Mouse (Mus musculus) lung, postnatal 10 days (tissue): Measurements from ENCODE around the gene H2-DMb2.
"Not testable (repeated sequence)": the region's sequence is repeated elsewhere in the genome, so short reads cannot be mapped to it uniquely, and the experiment has no call there.

Experiments
- DNase-seq: peaks from one replicate; pipeline ENCODE4 v3.0.0; 2021

The H2-DMb2 gene

GRCm38 (mm10) chr17:34137601-34138000 is 5.5 kb upstream of the H2-DMb2 start:
- DNase-seq, result no peak

GRCm38 (mm10) chr17:34138655-34139054 is 4.5 kb upstream of the H2-DMb2 start:
- no peak for DNase-seq

DNA sequence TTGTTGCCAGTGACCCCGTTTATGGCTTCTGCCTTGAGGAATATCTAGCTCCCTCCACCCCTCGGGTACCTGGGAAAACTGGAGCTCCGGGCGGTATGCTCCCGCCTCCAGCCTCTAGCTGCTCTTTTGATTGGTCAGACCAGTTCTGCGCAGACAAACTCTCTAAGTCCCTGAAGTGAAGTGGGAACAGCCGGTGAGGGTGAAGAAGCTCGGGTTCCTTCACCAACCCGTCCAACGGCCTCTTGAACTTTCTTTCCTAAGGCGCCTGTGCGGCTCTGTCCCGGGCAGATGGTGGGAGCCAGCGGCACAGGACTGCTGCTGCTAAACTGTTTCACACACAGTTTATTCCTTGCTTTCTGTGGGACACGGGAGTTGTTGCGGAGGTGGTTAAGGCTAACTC is 3.7 kb upstream of the H2-DMb2 start:
- peak; percentile 59 for DNase-seq

DNA sequence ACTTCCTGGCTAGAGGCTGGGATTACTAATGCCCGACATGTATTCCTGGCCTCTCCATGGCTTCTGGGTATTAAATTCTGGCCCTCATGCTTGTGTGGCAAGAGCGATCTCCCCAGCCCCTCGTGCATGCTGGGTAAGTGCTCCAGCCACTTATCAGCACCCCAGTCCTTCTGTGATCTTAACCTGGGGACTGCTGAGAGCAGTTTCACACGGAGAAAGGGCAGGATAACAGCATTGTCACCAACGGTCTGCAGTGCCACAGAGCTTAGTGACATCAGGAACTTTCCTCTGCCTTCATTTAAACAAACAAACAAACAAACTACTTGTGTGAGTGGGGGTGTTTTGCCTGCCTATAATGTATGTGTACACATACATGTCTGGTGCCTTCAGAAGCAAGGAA is 2.9 kb upstream of the H2-DMb2 start:
- no peak for DNase-seq

DNA sequence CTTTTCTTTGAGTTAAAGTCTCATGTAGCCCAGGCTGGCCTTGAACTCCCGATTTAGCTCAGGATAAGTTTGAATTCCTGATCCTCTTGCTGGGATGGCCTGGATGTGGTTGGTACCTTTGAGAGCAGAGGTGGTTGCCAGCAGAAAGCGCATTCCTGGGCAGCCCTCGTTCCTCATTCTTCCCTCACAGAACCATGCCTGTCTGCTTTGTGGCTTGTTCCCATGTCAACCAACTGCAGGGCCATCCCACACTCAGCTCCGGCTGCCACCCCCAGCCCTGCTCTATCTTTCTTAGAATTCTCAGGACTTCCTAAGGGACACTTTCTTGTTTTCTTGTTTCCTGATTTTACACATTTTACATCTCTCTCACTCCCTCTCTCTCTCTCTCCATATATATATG is 1.7 kb upstream of the H2-DMb2 start:
- no peak for DNase-seq

DNA sequence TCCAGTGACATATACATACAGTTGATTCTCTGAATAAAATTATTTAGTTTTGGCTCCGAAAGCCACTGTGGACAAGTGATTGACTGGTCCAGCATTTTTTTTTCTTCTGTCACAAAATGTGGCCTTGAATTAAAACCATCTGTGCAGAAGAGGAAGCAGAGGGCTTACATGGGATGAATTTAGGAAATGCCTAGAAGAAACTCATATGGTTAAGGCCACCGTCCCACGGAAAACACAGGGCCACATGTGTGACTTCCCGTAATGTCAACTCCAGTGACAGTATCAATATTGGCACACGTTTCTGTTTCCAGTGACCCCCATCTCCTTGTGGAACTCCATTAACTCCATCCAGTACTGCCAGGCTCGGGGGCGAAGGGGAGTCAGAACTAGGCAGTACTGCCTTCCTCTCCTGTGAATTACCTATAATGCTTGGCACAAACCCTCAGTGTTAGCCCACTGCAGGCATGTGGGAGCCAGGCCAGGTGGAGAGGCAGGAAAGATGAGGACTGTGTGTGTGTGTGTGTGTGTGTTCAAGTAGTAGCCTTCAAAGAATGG is 574 bp upstream of the H2-DMb2 start:
- no peak for DNase-seq

DNA sequence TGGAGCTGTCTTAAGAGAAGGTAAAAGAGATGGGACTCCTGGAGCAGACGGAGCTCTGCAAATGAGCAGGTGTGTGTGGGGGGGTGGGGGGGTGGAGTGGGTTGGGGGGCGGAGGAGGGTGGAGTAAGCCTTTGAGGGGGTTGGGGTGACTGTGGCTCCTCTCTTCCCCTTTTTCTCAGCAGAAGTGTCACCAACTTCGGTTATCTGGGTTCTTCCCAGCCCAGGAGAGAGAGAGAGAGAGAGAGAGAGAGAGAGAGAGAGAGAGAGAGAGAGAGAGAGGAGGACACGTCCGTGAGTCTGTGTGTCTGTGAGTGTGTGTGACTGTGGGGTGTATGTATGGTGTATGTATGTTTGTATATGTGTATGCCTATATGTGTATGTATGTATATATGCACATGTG is 354 bp downstream of the H2-DMb2 start:
- no peak for DNase-seq

DNA sequence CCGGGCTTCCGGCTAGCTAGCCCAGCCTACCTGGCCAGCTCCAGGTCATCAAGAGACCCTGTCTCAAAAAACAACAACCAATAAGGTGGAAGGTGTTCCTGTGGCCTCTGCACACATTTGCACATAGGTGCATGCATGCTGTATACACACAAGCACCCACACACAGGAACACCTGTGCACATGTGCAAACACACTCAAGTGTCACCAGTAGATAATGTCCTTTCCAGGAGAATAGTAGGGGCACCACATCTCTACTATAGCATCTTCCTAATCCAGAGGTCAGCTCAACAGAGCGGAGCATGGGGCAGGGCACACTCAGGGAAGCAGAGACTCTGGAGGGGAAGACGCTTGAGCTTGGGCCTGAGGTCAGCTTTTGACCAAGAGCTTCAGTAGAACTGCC is 1.1 kb downstream of the H2-DMb2 start:
- not testable (repeated sequence) for DNase-seq

DNA sequence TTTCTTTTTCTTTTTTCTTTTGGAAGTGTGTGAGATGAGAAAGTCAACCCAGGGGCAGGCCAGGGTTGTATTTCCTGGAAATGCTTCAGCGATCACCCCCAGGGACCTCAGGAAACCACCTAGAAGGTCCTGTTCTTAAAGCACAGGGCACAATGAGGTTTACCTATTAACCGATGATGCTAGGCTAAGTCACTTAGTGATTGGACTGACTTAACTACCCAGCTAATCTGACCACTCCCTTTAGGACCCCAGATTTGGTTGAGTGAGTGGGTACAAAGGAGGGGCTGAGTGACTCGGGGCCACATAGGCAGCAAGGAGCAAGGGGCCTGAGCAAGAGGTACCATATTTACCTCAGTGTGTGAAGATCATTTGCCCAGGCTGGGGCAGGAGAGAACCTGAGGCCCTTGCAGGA is 1.9 kb downstream of the H2-DMb2 start:
- no peak for DNase-seq

GRCm38 (mm10) chr17:34152923-34153322 is 9.8 kb downstream of the H2-DMb2 start, which contains the start of gene H2-DMb1:
TSS of gene H2-DMb1 (plus strand) at chr17:34153072.
- DNase-seq, result peak; percentile 82

DNA sequence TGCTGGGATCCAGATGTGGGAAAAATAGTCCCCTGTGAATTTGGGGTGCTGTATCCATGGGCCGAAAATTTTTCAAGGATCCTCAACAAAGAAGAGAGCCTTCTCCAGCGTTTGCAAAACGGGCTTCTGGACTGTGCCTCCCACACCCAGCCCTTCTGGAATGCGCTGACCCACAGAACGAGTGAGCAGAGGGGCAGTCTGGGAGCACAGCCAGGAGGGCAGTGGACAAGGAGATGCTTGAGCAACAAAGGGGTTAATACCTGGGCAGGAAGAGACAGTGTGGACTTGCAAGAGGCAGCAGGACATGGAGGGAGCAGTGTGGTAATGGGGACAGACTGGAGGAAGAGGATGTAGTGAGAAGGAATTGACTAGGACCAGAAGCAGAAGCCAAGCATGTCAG is 12.4 kb downstream of the H2-DMb2 start:
- DNase-seq, result no peak

DNA sequence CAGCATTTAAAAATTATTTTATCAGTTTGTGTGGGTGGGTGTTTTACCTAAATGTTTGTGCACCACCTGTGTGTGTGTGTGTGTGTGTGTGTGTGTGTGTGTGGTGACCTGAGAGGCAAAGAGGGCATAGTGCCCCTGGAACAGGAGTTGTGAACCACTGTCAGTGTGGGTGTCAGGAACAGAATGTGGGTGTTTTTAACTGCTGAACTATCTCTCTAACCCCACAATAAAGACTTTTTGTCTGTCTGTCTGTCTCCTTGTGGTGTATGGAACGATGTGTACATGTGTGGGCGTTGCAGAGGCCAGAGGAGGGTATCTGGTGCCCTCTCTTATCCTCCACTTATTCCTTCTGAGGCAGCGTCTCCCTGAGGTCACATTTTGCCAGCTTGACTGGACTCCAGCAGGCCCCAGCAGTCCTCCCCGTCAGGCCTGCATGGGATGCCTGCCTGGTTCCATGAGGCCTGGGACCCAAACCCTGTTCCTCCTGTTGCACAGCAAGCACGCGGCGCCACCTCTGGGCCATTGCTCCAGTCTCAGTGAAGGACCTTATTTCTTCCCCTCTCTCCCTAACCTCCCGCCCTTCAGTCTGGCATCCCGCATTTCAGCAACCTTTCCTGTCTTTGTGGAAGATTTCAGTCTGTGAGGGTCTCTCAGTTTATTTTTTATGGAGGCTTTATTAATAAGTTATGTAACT is 21.2 kb downstream of the H2-DMb2 start:
- peak; percentile 40 for DNase-seq

DNA sequence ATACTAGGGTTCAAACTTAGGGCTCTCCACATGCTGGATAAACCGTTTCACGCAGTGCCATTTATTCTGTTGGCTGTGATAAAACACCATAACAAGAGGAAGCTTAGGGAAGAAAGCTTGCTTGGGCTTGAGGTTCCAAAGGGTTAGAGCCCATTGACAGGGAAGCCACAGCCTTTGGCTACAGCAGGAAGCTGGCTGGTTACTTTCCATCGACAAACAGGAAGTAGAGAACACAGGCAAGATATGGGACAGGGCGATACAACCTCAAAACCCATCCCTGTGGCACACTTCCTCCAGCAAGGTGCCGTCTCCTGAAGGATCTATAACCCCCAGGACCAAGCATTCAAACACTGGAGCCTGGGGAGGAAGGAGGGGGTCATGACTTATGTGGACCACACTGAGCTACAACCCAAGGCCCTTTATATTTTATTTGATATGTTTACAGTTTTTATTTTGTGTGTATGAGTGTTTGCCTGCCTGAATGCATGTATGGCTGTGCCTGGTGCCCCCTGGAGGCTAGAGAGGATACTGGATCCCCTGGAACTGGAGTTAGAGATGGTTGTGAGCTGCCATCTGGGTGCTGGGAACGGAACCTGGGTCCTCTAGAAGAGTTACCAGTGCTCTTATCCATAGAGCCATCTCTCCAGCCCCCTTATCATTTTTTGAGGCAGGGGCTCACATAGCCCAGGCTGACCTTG is 22.1 kb downstream of the H2-DMb2 start:
- no peak for DNase-seq

GRCm38 (mm10) chr17:34169279-34169678 is 26.2 kb downstream of the H2-DMb2 start:
- peak; percentile 64 for DNase-seq

DNA sequence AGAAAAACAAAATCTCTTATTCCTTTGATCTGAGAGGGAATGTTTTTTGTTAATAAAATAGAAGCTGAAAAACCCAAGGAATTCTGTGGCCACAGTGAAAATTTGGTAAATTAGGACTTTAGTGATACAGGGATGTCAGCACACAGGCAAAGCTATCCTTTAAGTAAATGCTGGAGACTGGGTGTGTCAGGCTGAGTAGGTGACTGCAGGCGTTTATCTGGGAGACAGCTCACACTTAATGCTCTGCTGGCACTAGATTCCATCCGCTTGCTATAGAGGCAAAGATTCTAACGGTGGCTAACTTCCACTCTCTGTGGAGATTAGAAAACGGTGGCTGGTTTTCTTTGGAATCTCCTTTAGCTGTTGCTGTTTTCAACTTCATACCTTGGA is 27.4 kb downstream of the H2-DMb2 start:
- DNase-seq, result no peak

- peak; percentile 88 for DNase-seq
Measured at GRCm38 (mm10) chr17:34170877-34171498, 27.9 kb downstream of the H2-DMb2 start.

DNA sequence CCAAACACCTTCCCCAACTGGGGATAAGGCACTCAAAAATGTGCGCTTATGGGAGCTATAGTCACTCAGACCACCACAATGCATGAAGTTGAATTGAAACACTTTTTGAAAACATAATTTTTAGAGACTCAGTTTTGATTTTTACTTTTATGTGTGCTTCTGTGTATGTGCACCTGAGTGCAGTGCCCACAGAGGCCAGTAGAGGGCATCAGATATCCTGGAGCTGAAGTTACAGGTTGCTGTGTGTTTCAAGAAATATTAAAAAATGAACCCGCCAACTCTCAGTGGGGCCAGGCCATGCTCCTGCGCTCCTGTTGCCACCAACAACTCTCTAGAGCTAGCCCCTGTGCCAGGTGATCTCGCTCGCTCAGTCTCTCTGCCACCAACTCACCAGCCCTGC is 29.4 kb downstream of the H2-DMb2 start:
- no peak for DNase-seq

DNA sequence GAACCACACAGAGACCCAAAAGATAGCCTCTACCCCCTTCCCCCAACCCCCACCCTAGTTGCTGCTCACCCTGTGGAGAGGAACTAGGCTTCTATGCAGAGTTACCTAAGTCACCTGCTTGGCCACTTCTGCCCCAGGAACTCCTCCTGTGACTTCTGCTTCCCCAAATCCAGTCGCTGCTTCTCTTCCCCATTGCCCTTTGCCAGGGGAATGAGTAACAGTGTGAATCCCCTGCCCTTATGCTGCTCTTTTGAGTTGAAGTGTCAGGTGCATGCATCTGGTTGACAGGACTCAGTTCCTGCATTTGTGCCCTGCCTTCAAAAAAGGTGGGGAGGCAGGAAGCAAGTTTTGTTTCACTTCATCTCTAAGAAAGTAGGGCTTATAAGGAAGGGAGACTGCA is 31.0 kb downstream of the H2-DMb2 start:
- no peak for DNase-seq

DNA sequence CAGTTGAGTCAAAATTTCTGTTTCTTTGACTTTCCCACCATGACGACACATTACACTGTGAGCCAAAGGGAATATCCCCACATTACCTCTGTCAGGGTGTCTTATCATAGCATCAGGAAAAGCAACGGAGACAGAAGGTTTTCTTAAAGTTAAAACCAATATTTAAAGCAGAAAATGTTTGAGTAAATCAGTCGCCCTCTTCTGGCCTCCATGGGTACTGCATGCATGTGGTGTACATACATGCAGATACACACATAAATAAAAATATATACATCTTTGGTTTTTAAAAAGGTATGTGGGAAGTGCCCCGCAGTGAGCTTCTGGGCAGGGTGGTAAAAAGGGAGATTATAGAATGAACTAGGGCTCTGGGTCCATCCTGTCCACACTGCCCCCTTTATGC is 34.1 kb downstream of the H2-DMb2 start:
- DNase-seq, result no peak

GRCm38 (mm10) chr17:34179019-34179418 is 35.9 kb downstream of the H2-DMb2 start:
- no peak for DNase-seq

GRCm38 (mm10) chr17:34179913-34180859 is 37.1 kb downstream of the H2-DMb2 start:
- DNase-seq, result no peak

- no peak for DNase-seq
Measured at GRCm38 (mm10) chr17:34183564-34184219, 40.6 kb downstream of the H2-DMb2 start.
